Mouse (Mus musculus) megakaryocyte, embryonic 14.5 days (primary cell): Measurements from ENCODE around the gene Pwwp2b.

Source experiments
- FLI1 ChIP-seq: IDR thresholded peaks from 2 replicates; pipeline ENCODE4 v1.6.1; 2012; ENCODE audit warnings: low read length, inconsistent platforms, mixed read lengths
- GATA1 ChIP-seq: IDR thresholded peaks from 3 replicates; pipeline ENCODE4 v1.6.1; 2012; ENCODE audit warnings: mixed read lengths, low read length, inconsistent platforms, borderline replicate concordance

GRCm38 (mm10) chr7:139288540-139288939 is 40.3 kb downstream of the Pwwp2b start:
- TF ChIP-seq GATA1 (no peak), FLI1 (no peak)
